Mouse (Mus musculus) embryonic facial prominence, embryonic 10.5 days (tissue): Measurements from ENCODE around the gene Asb14. TPM values are rescaled to one million over a fixed set of nuclear protein-coding genes. Genes with fewer than 3 reads are reported as not detected.
"Not testable (repeated sequence)": the region's sequence is repeated elsewhere in the genome, so short reads cannot be mapped to it uniquely, and the experiment has no call there.

Experiments
- DNase-seq: peaks from one replicate; pipeline ENCODE4 v3.0.0-alpha.2; 2017; ENCODE audit warnings: low spot score
- H3K27ac ChIP-seq: fragments of 300-500 bp; sonication (generic); replicated peaks from 2 replicates; pipeline ENCODE4 v1.5.1; 2016; ENCODE audit warnings: mild to moderate bottlenecking
- H3K27me3 ChIP-seq: fragments of 300-500 bp; sonication (generic); replicated peaks from 2 replicates; pipeline ENCODE4 v1.6.1; 2016; ENCODE audit warnings: low read depth, mild to moderate bottlenecking; ENCODE audit not compliant: poor library complexity, severe bottlenecking
- H3K36me3 ChIP-seq: fragments of 300-500 bp; sonication (generic); replicated peaks from 2 replicates; pipeline ENCODE4 v1.6.1; 2016; ENCODE audit warnings: mild to moderate bottlenecking, moderate library complexity
- H3K4me1 ChIP-seq: fragments of 300-500 bp; sonication (generic); 2 replicates; pipeline ENCODE4 v1.6.1; 2016
- H3K4me3 ChIP-seq: fragments of 300-500 bp; sonication (generic); 2 replicates; pipeline ENCODE4 v1.5.1; 2016; ENCODE audit warnings: mild to moderate bottlenecking, moderate library complexity
- H3K9me3 ChIP-seq: fragments of 300-500 bp; sonication (generic); 2 replicates; pipeline ENCODE4 v1.6.1; 2016; ENCODE audit warnings: mild to moderate bottlenecking
- WGBS: fragments of 180-500 bp; shearing (Covaris S2); methylation state at CpG from one replicate; pipeline ENCODE4 v1.1.7; 2016; 5-methylcytosine and 5-hydroxymethylcytosine counted together
- polyA plus RNA-seq: library from polyadenylated mRNA; unstranded; fragments of >200 nt; fragmentation: Nextera tagmentation; extraction: Ambion mirVana; gene quantifications from 2 replicates; pipeline ENCODE4 v1.2.1, GENCODE M21; 2016

The Asb14 gene
- polyA plus RNA-seq, 1 experiment from 2014 or later, result not detected

DNA sequence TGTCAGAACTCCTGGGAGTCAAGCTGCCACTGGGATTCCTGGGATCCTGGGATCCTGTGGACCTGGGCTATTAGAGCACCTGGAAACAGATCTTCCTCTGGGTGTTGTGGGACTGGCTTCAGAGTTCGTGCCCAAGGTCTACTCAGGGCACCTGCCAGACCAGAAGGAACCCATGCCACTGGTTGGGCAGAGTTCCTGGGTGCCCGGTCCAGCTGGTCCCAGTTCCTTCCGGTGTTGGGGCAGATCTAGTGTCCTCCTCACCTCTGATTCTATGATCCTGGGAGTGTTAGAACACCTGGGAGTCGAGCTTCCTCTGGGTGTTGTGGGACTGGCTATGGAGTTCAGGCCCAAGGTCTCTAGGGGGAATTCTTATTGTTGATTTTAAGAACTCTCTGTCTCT lies 13.0 kb downstream of the Asb14 start:
- Histone ChIP-seq H3K36me3 (no peaks in the 10 kb centered on the region), H3K27ac (no peak overlapping the region), H3K9me3 (no peaks in the 10 kb centered on the region), H3K4me3 (no peak overlapping the region), H3K4me1 (0 out of 2 replicates have a peak, but pooled peaks cover 3% of the 10 kb centered on the region), H3K27me3 (no peaks in the 10 kb centered on the region)
- DNase-seq, result no peak
- WGBS, result 84% methylated on average over 4 of the region's 4 CpGs

DNA sequence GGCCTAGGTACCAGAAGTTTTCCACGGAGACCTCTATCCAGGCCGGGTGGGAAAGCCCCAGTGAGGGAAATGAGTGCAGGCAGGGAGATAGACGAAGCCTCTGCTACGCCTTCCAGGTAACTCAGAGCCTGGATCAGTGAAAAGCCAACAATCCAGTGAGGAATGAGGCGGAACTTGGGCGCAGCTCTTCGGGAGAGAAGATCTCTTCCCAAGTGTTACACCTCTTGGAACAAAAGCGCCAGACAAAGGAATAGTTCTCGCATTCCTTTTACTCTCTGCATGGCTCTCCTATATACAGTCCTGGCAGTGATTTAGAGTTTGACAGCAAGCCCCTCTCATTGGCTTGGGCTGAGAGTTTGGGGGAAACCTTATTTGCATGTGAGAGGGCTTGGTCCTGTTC lies 16.1 kb downstream of the Asb14 start:
- not testable (repeated sequence) for H3K36me3 ChIP-seq, H3K27me3 ChIP-seq, H3K4me1 ChIP-seq, H3K4me3 ChIP-seq, DNase-seq, H3K27ac ChIP-seq, H3K9me3 ChIP-seq
- WGBS, result 50% methylated on average over 9 of the region's 9 CpGs

DNA sequence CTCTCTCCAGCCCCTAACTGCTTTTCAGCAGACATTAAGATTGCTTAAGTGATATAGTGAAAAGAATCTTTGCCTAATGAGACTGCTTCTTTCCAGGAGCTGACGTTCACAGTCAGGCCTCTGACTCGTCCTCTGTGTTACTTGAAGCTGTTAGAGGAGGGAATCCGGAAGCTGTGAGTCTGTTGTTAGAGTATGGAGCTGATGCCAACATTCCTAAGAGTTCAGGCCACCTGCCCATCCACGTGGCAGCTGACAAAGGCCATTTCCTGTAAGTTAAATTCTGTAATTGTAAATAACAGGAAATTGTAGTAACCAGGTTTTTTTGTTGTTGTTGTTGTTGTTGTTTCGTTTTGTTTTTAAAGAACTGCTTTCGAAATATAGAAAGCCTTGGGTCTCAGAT lies 16.8 kb downstream of the Asb14 start:
- Histone ChIP-seq H3K27me3 (no peaks in the 10 kb centered on the region), H3K4me3 (no peak overlapping the region), H3K36me3 (no peaks in the 10 kb centered on the region), H3K27ac (no peak overlapping the region), H3K4me1 (0 out of 2 replicates have a peak, but pooled peaks cover 3% of the 10 kb centered on the region), H3K9me3 (no peaks in the 10 kb centered on the region)
- no peak for DNase-seq
- 71% methylated on average over 6 of the region's 6 CpGs for WGBS

DNA sequence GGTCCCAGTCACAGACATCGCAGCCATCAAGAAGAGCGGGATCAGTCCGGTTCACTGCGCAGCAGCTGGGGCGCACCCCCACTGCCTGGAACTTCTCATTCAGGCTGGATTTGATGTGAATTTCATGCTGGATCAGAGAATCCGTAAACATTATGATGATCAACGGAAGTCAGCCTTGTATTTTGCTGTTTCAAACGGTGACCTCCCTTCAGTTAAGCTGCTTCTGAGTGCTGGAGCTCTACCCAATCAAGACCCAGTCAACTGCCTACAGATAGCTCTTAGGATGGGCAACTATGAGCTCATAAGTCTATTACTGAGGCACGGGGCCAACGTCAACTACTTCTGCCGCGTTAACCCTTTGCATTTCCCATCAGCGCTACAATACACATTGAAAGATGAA lies 17.5 kb downstream of the Asb14 start:
- Histone ChIP-seq H3K4me3 (no peak overlapping the region), H3K36me3 (no peaks in the 10 kb centered on the region), H3K27me3 (no peaks in the 10 kb centered on the region), H3K9me3 (no peaks in the 10 kb centered on the region), H3K4me1 (0 out of 2 replicates have a peak, but pooled peaks cover 3% of the 10 kb centered on the region), H3K27ac (no peak overlapping the region)
- 94% methylated on average over 13 of the region's 13 CpGs for WGBS
- DNase-seq, result no peak

DNA sequence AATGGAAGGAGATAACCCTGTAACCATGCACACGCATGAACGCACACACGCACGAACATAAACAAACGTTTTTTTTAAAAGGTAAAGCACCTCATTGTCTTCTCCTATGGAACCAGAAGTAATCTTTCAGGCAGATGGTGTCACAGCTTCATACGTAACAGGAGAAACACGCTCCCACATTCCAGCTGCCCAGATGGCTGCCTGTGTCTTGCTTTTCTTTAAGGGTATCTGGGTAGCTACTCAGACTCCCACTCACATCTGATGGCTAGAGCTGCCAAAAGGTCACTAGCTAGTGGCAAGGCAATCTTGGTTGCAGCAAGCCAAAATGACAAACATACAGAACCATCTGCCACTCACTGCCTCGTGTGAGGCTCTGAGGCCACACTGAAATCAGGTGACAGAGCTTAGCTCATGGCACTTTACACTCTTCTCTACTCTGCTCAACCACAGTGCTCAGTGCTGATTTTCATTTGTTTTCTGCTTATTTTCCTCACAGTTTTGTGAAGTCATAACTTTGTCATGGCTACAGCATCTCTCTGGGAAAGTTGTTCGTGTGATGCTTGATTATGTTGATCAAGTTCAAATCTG lies 19.4 kb downstream of the Asb14 start:
- WGBS, result 80% methylated on average over 9 of the region's 9 CpGs

DNA sequence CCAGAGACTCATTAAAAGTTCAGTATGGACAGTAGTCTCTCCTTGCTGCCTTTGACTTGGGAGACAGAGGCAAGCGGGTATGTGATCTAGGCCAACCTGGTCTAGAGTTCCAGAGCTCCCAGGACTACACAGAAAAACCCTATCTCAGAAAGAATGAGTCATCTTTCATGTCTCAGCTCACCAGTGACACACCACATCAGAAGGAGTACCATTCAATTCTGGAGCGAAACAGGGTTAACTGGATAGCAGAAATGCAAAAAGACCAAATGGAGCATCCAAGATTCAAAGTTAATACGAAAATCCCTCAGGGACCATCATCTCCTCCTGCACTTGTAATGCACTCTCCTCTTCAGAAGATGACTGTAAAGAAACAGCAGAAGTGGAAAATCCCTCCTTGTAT lies 25.0 kb downstream of the Asb14 start:
- 95% methylated on average over 3 of the region's 3 CpGs for WGBS
- Histone ChIP-seq H3K27me3 (no peaks in the 10 kb centered on the region), H3K4me3 (no peak overlapping the region), H3K27ac (no peak overlapping the region), H3K36me3 (peaks cover 49% of the 10 kb centered on the region), H3K4me1 (no peaks in the 10 kb centered on the region), H3K9me3 (no peaks in the 10 kb centered on the region)
- no peak for DNase-seq

More for the DNA sequence above, 19.4 kb downstream of the Asb14 start:
- Histone ChIP-seq H3K4me1 (0 out of 2 replicates have a peak, but pooled peaks cover 3% of the 10 kb centered on the region), H3K4me3 (no peak overlapping the region), H3K27me3 (no peaks in the 10 kb centered on the region), H3K9me3 (no peaks in the 10 kb centered on the region), H3K27ac (no peak overlapping the region), H3K36me3 (peaks cover 5% of the 10 kb centered on the region)
- DNase-seq, result no peak

DNA sequence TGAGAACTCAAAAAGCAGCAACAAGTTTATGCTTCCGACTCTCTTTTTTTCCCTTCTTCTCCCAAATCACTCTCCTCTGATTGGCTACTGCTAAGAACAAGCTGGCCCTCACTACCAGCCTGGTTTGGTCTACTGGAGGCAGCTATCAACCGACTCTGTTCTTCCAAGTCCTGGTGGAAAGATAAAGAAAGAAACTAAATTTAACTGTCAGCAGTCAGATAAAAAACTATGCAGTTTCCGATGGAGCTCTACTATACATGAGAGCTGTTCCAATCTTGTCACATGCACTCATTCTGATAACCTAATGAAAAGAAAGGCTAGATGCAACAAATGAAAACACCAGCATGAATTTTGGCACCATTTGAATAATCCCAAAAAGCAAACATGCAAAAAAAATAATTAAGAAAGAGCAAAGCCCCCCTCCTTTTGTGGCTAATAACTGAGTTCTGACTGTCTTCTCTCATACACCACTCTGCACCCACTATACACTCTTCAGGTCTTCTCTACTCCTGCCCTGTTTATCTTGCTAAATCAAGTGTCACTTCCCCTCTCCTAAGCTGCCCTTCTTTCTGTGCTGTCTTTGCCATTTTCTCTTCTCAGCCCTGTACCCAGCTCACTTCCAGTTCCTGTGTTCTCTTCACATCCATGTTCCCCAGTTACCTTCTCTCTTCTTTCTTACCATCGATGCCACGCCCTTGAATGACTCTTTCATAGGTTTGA lies 29.5 kb downstream of the Asb14 start:
- DNase-seq, result no peak
- Histone ChIP-seq H3K9me3 (no peaks in the 10 kb centered on the region), H3K27ac (no peak overlapping the region), H3K36me3 (peaks cover 79% of the 10 kb centered on the region), H3K4me3 (no peak overlapping the region), H3K27me3 (no peaks in the 10 kb centered on the region), H3K4me1 (no peaks in the 10 kb centered on the region)
- 89% methylated on average over 5 of the region's 5 CpGs for WGBS

DNA sequence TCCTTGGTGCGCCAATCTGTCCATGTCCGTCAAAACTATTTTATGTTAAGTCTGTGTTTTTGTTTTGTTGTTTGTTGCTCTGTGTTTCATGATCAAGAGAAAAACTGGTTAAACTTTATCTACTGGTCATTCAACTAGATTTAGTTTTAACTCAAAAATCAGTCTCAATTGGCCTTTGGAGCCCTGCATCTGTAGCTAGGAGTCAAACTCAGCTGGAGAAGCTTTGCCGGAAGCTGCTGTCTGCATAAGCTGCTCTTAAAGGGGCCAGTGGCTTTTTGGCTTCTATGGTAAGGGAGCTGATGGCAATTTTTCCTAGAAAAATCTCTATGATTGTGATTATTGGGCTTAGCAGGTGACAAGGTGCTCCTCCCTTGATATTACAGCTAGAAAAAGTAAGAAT lies 40.5 kb downstream of the Asb14 start:
- Histone ChIP-seq H3K4me3 (no peak overlapping the region), H3K36me3 (peaks cover 37% of the 10 kb centered on the region), H3K4me1 (no peaks in the 10 kb centered on the region), H3K27ac (no peak overlapping the region), H3K27me3 (no peaks in the 10 kb centered on the region), H3K9me3 (no peaks in the 10 kb centered on the region)
- 94% methylated on average over 3 of the region's 3 CpGs for WGBS
- no peak for DNase-seq

DNA sequence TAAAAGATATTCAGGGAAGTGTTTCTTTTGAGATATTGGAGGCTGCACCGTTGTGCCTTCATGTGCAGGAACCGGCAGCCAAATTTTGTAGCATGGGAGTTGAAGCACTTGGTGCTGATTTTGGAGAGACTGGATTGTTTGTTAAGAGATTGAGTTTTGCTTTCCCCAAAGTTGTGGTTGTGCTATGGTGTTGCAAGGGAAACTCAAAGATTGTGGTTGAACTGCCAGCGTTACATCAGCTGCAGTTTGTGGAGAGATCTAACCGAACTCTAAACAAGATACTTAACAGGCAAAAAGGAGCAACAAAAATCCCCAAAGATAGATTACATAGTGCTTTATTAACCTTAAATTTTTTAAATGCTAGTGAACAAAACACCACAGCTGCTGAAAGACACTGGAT lies 41.2 kb downstream of the Asb14 start:
- H3K9me3 ChIP-seq, result no peaks in the 10 kb centered on the region
- H3K4me3 ChIP-seq, result no peak overlapping the region
- no peak for DNase-seq
- peaks cover 42% of the 10 kb centered on the region for H3K36me3 ChIP-seq
- no peaks in the 10 kb centered on the region for H3K27me3 ChIP-seq
- no peaks in the 10 kb centered on the region for H3K4me1 ChIP-seq
- H3K27ac ChIP-seq, result no peak overlapping the region
- WGBS, result 93% methylated on average over 4 of the region's 4 CpGs

DNA sequence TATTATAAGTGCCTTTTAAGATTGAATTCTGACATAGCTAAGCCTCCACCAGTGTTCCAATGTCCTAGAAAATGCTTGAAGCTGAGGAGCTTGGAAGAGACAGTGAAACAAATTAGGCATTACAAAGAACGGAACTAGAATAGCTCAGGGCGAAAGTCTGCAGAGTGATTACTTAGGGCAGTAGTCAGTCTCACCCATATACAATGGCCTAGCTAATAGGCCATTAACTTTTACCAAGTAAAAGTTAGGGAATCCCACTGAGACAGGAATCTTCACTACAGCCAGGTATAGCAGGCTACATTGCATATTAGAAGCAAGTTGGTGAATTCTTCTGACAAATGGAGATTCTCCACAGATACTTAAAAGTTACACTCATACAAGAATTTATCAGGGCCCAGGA lies 61.8 kb downstream of the Asb14 start:
- H3K36me3 ChIP-seq, result peaks cover 66% of the 10 kb centered on the region
- 88% methylated on average over 2 of the region's 2 CpGs for WGBS
- H3K4me3 ChIP-seq, H3K9me3 ChIP-seq, DNase-seq, H3K27me3 ChIP-seq, H3K27ac ChIP-seq, H3K4me1 ChIP-seq: not testable (repeated sequence)

DNA sequence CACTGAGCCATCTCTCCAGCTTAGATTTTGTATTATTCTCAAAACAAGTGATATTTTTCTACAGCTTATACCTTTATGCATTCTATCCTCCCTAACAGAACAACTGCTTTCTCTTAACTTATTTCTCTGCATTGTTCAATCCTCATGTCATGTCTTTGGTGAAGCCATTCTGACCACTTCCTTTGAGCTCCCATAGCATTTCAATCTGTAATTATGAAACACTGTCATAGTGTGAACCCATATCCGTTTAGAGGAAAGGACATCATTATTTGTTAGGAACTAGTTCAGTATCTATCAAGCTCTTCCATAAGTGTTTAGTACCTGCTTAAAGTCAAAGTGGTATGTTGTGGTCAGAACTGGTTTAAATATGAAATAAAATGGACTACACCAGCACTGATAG lies 66.2 kb downstream of the Asb14 start:
- H3K36me3 ChIP-seq, result peaks cover 55% of the 10 kb centered on the region
- H3K9me3 ChIP-seq, result no peaks in the 10 kb centered on the region
- no peak overlapping the region for H3K27ac ChIP-seq
- no peaks in the 10 kb centered on the region for H3K4me1 ChIP-seq
- WGBS, result 86% methylated on average over 1 of the region's 1 CpGs
- DNase-seq, result no peak
- no peak overlapping the region for H3K4me3 ChIP-seq
- no peaks in the 10 kb centered on the region for H3K27me3 ChIP-seq
